Mouse (Mus musculus) liver, embryonic 14.5 days (tissue): ENCODE results near the gene Eif2b4. TPM values are rescaled to one million over a fixed set of nuclear protein-coding genes. Genes with fewer than 3 reads are reported as not detected.
A peak's percentile ranks its signal among the peaks of the same experiment; 100 is the strongest.

Experiments
- ATAC-seq: fragments of 200-750 bp; cut with Nextera tagmentation; 2 replicates; pipeline ENCODE4 v1.8.0; 2017; ENCODE audit warnings: moderate number of reproducible peaks, mild to moderate bottlenecking, moderate library complexity; ENCODE audit not compliant: insufficient read depth
- DNase-seq, 3 experiments: peaks; one replicate each; pipeline ENCODE4 v3.0.0-alpha.2; 2012 to 2013; ENCODE audit warnings: low read depth in 3 of 3, low spot score in 3 of 3
- H3K27ac ChIP-seq: fragments of 300-500 bp; sonication (generic); 2 replicates; pipeline ENCODE4 v1.5.1; 2014; ENCODE audit warnings: moderate library complexity, mild to moderate bottlenecking, control low read depth, inconsistent platforms
- H3K27me3 ChIP-seq: fragments of 300-500 bp; sonication (generic); 2 replicates; pipeline ENCODE4 v1.6.1; 2014; ENCODE audit warnings: mild to moderate bottlenecking, low read length, moderate library complexity; ENCODE audit not compliant: control insufficient read depth, insufficient read depth
- H3K36me3 ChIP-seq: fragments of 300-500 bp; sonication (generic); replicated peaks from 2 replicates; pipeline ENCODE4 v1.6.1; 2014; ENCODE audit warnings: low read depth; ENCODE audit not compliant: control insufficient read depth, insufficient read depth
- H3K4me1 ChIP-seq, 2 experiments: fragments of 200-500 bp in 1 of 2; fragments of 300-500 bp in 1 of 2; sonication (generic) in 1 of 2; replicated peaks; 2 replicates each; pipeline ENCODE4 v1.6.1; 2012 to 2014; ENCODE audit warnings: antibody characterized with exemption in 1 of 2, inconsistent platforms in 1 of 2, low read length in 1 of 2; ENCODE audit not compliant: control insufficient read depth in 2 of 2, insufficient read depth in 2 of 2
- H3K4me2 ChIP-seq: fragments of 300-500 bp; sonication (generic); 2 replicates; pipeline ENCODE4 v1.6.1; 2014; ENCODE audit warnings: low read depth, mild to moderate bottlenecking, control low read depth, moderate library complexity
- H3K4me3 ChIP-seq, 2 experiments: fragments of 200-500 bp in 1 of 2; fragments of 300-500 bp in 1 of 2; sonication (generic) in 1 of 2; 2 replicates each; pipeline ENCODE4 v1.5.1; 2012 to 2014; ENCODE audit warnings: low read depth in 2 of 2, low read length in 2 of 2, mild to moderate bottlenecking in 2 of 2, control low read depth in 1 of 2, inconsistent platforms in 1 of 2, moderate library complexity in 1 of 2; ENCODE audit not compliant: insufficient read depth in 1 of 2
- H3K9ac ChIP-seq: fragments of 300-500 bp; sonication (generic); replicated peaks from 2 replicates; pipeline ENCODE4 v1.6.1; 2014; ENCODE audit warnings: mild to moderate bottlenecking, control low read depth, moderate library complexity
- H3K9me3 ChIP-seq: fragments of 300-500 bp; sonication (generic); 2 replicates; pipeline ENCODE4 v1.6.1; 2016; ENCODE audit warnings: low read length, mixed read lengths; ENCODE audit not compliant: control insufficient read depth
- CTCF ChIP-seq: IDR thresholded peaks from 2 replicates; pipeline ENCODE4 v1.5.1; 2016; ENCODE audit warnings: antibody characterized with exemption, low read depth, control low read depth
- EP300 ChIP-seq: IDR thresholded peaks from 2 replicates; pipeline ENCODE4 v1.6.1; 2016; ENCODE audit warnings: antibody characterized with exemption, low read depth
- WGBS: fragments of 180-500 bp; shearing (Covaris S2); extraction: QIAGEN DNeasy Blood & Tissue Kit; methylation state at CpG from one replicate; pipeline ENCODE4 v1.1.7; 2014; ENCODE audit not compliant: insufficient replicate concordance; 5-methylcytosine and 5-hydroxymethylcytosine counted together
- polyA plus RNA-seq, 2 experiments: library from polyadenylated mRNA; depleted of rRNA in 1 of 2; stranded (reverse) in 1 of 2; unstranded in 1 of 2; fragments of >200 nt; fragmentation: Nextera tagmentation in 1 of 2; extraction: Ambion mirVana in 1 of 2; gene quantifications; 2 replicates each; pipeline versions ENCODE4 v1.2.1 to v1.2.3; 2012 to 2014

Eif2b4 gene
- polyA plus RNA-seq, 2 experiments = 29.9 to 46.1 TPM

- DNase-seq (no peak), ATAC-seq (no peak)
- no peaks in the 10 kb centered on the region; the same call in 1 of the 2 replicates for H3K9me3 ChIP-seq
- H3K27me3 ChIP-seq = no peaks in the 10 kb centered on the region
- no peak overlapping the region for H3K4me2 ChIP-seq
- H3K36me3 ChIP-seq = peaks cover 63% of the 10 kb centered on the region
- no peak overlapping the region for H3K9ac ChIP-seq
- 79% methylated on average over 9 of the region's 9 CpGs for WGBS
- H3K27ac ChIP-seq = no peak overlapping the region
- H3K4me3 ChIP-seq = no peak overlapping the region
- TF ChIP-seq CTCF = no peak
- no peak for TF ChIP-seq EP300
- H3K4me1 ChIP-seq = peaks cover 2 to 11% of the 10 kb centered on the region in 2 experiments
These were observed 4.9 kb upstream of the Eif2b4 start for GRCm38 (mm10) chr5:31198170-31198569.

GRCm38 (mm10) chr5:31197072-31197471 is 3.8 kb upstream of the Eif2b4 start:
- Histone ChIP-seq H3K36me3 (peaks cover 56% of the 10 kb centered on the region), H3K4me2 (no peak overlapping the region), H3K4me3 (no peak overlapping the region), H3K27me3 (no peaks in the 10 kb centered on the region), H3K4me1 (peaks cover 2 to 11% of the 10 kb centered on the region in 2 experiments), H3K9me3 (no peaks in the 10 kb centered on the region; the same call in 1 of the 2 replicates), H3K27ac (no peak overlapping the region), H3K9ac (no peak overlapping the region)
- ATAC-seq (no peak), DNase-seq (no peak)
- no peak for TF ChIP-seq EP300
- no peak for TF ChIP-seq CTCF
- 90% methylated on average over 12 of the region's 12 CpGs for whole genome bisulfite sequencing

GRCm38 (mm10) chr5:31196207-31196606 is 3.0 kb upstream of the Eif2b4 start:
- DNase-seq = no peak
- Histone ChIP-seq H3K9me3 (no peaks in the 10 kb centered on the region; the same call in 1 of the 2 replicates), H3K27ac (no peak overlapping the region), H3K27me3 (no peaks in the 10 kb centered on the region), H3K36me3 (peaks cover 56% of the 10 kb centered on the region), H3K4me1 (peaks cover 5 to 11% of the 10 kb centered on the region in 2 experiments), H3K4me3 (no peak overlapping the region), H3K4me2 (no peak overlapping the region), H3K9ac (no peak overlapping the region)
- 88% methylated on average over 10 of the region's 10 CpGs for WGBS
- TF ChIP-seq CTCF = no peak
- TF ChIP-seq EP300 = no peak
- ATAC-seq = no peak

GRCm38 (mm10) chr5:31195671-31196070 is 2.4 kb upstream of the Eif2b4 start:
- Histone ChIP-seq H3K9me3 (no peaks in the 10 kb centered on the region; the same call in 1 of the 2 replicates), H3K27ac (no peak overlapping the region), H3K4me2 (no peak overlapping the region), H3K36me3 (peaks cover 57% of the 10 kb centered on the region), H3K4me1 (peaks cover 5 to 11% of the 10 kb centered on the region in 2 experiments), H3K9ac (no peak overlapping the region), H3K4me3 (no peak overlapping the region), H3K27me3 (no peaks in the 10 kb centered on the region)
- 79% methylated on average over 4 of the region's 4 CpGs for WGBS
- TF ChIP-seq CTCF (no peak), EP300 (no peak)
- DNase-seq = no peak
- ATAC-seq = no peak

- TF ChIP-seq CTCF = no peak
- Histone ChIP-seq H3K9ac (peak overlapping the region; percentile 90), H3K27ac (no peak overlapping the region), H3K4me1 (peaks cover 5 to 11% of the 10 kb centered on the region in 2 experiments), H3K4me3 (peak overlapping the region in 1 of 2 experiments; percentile 79; a peak in 2 of 4 replicates), H3K4me2 (peak overlapping the region; percentile 81), H3K9me3 (no peaks in the 10 kb centered on the region), H3K27me3 (no peaks in the 10 kb centered on the region), H3K36me3 (peaks cover 58% of the 10 kb centered on the region)
- no peak for DNase-seq
- WGBS = 86% methylated on average over 16 of the region's 16 CpGs
- ATAC-seq = no peak
These were observed 1.6 kb upstream of the Eif2b4 start for GRCm38 (mm10) chr5:31194486-31195485.
